Mouse (Mus musculus): Measurements from ENCODE around the gene Zfp688. TPM values are rescaled to one million over a fixed set of nuclear protein-coding genes. Genes with fewer than 3 reads are reported as not detected.

Gene Zfp688
- total and polyA plus RNA-seq, 3 experiments: 8.6 to 18.1 TPM; not detected in 1

DNA sequence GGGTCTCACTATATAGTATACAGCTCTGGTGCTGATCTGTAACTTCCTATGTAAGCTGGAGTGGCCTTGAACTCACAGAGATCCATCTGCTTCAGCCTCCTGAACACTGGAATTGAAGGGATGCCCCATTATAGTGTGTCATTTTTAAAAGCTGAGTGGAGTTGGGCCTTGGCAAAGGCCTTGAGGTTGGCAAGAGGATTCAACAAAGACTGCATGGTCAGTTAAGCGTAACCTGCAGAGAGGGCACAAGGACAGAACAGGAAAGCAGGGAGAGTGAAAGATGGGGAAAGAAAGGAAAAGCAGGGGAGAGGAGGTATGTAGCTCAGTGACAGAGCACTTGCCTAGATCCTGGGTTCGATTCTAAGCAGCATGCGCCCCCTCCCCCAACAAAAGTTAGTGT, 3.4 kb upstream of the Zfp688 start:
- H3K9me3 ChIP-seq (replicated peaks; ENCODE audit: insufficient read depth, low read length): no peaks in the 10 kb centered on the region
- H3K27me3 ChIP-seq (ENCODE audit: control insufficient read depth in 1 of 2, insufficient read depth in 2 of 2, low read length in 2 of 2): no peaks in the 10 kb centered on the region
- no peak overlapping the region for H3K27ac ChIP-seq (ENCODE audit: control insufficient read depth, low read depth, low read length)
- peaks cover 0 to 25% of the 10 kb centered on the region in 2 experiments; a peak in 2 of 4 replicates for H3K36me3 ChIP-seq (ENCODE audit: control insufficient read depth in 1 of 2, insufficient read depth in 2 of 2, low read length in 2 of 2)
- no peak for TF ChIP-seq BHLHE40 (IDR thresholded peaks at IDR 0.05; ENCODE audit: borderline replicate concordance, low read depth, low read length)
- TF ChIP-seq HCFC1 (IDR thresholded peaks at IDR 0.05; ENCODE audit: low read depth, low read length): no peak
- TF ChIP-seq SMC3 (IDR thresholded peaks at IDR 0.05; ENCODE audit: low read depth, low read length): no peak
- TF ChIP-seq UBTF (IDR thresholded peaks at IDR 0.05; ENCODE audit: borderline replicate concordance, insufficient read depth, low read depth, low read length): no peak
- no peak for TF ChIP-seq MXI1 (IDR thresholded peaks at IDR 0.05; ENCODE audit: low read depth, low read length)
- no peak for TF ChIP-seq ETS1 (IDR thresholded peaks at IDR 0.05; ENCODE audit: low read depth, low read length)
- peaks cover 7 to 28% of the 10 kb centered on the region in 2 experiments for H3K4me1 ChIP-seq (ENCODE audit: control insufficient read depth in 1 of 2, insufficient read depth in 2 of 2, low read length in 2 of 2)
- H3K79me2 ChIP-seq (ENCODE audit: control insufficient read depth, insufficient read depth, low read length, poor library complexity): peaks cover 4% of the 10 kb centered on the region; the same call in 1 of the 2 replicates
- no peak overlapping the region for H3K4me3 ChIP-seq (ENCODE audit: control insufficient read depth in 1 of 2, insufficient read depth in 1 of 2, low read depth in 2 of 2, low read length in 2 of 2)
- H3K9ac ChIP-seq (ENCODE audit: control insufficient read depth, low read depth, low read length, poor library complexity, severe bottlenecking): no peak overlapping the region
- DNase-seq (ENCODE audit: low read depth, low spot score): no peak

- Histone ChIP-seq H3K27me3 (ENCODE audit: control insufficient read depth in 1 of 2, insufficient read depth in 2 of 2, low read length in 2 of 2) (no peaks in the 10 kb centered on the region), H3K79me2 (ENCODE audit: control insufficient read depth, insufficient read depth, low read length, poor library complexity) (peaks cover 4% of the 10 kb centered on the region; the same call in 1 of the 2 replicates), H3K4me3 (ENCODE audit: control insufficient read depth in 1 of 2, insufficient read depth in 1 of 2, low read depth in 2 of 2, low read length in 2 of 2) (peak overlapping the region; percentile 69 to 98), H3K27ac (ENCODE audit: control insufficient read depth, low read depth, low read length) (peak overlapping the region; percentile 29), H3K9me3 (replicated peaks; ENCODE audit: insufficient read depth, low read length) (no peaks in the 10 kb centered on the region), H3K36me3 (ENCODE audit: control insufficient read depth in 1 of 2, insufficient read depth in 2 of 2, low read length in 2 of 2) (peaks cover 0 to 26% of the 10 kb centered on the region in 2 experiments; a peak in 2 of 4 replicates), H3K9ac (ENCODE audit: control insufficient read depth, low read depth, low read length, poor library complexity, severe bottlenecking) (peak overlapping the region; percentile 57), H3K4me1 (ENCODE audit: control insufficient read depth in 1 of 2, insufficient read depth in 2 of 2, low read length in 2 of 2) (peaks cover 7 to 28% of the 10 kb centered on the region in 2 experiments)
- DNase-seq (ENCODE audit: low read depth, low spot score): peak; percentile 66
- TF ChIP-seq NRF1 (IDR thresholded peaks at IDR 0.05; ENCODE audit: insufficient read depth, low read depth, low read length, poor library complexity, severe bottlenecking) (0 out of 2 replicates have a peak, but pooled peaks have one; percentile 18), TAL1 (IDR thresholded peaks at IDR 0.05; ENCODE audit: low read length) (no peak), GATA1 (IDR thresholded peaks at IDR 0.05; ENCODE audit: low read depth, low read length) (no peak), RCOR1 (IDR thresholded peaks at IDR 0.05; ENCODE audit: low read depth, low read length) (no peak)
These were observed 379 bp upstream of the Zfp688 start for GRCm38 (mm10) chr7:127422247-127422646.

DNA sequence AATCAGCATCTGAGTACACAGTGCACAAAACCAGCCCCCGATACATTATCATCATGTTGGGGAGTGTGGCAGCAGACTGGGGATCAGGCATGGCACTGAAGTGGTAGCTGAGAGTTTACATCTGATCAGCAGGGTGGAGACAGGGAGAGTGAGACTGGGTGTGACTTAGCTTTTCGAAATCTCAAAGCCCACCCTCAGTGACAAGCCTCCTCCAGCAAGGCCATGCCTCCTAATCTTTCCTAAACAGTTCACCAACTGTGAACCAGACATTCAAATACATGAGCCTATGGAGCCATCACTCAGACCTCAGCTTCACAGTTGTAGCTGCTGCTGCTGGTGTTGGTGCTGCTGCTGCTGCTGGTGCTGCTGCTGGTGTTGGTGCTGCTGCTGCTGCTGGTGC, 10.4 kb downstream of the Zfp688 start:
- H3K9me3 ChIP-seq (replicated peaks; ENCODE audit: insufficient read depth, low read length): no peaks in the 10 kb centered on the region
- peak; percentile 14 for DNase-seq (ENCODE audit: low read depth, low spot score)
- TF ChIP-seq POLR2AphosphoS5 (IDR thresholded peaks at IDR 0.05; ENCODE audit: borderline replicate concordance, low read depth, low read length) (no peak), HCFC1 (IDR thresholded peaks at IDR 0.05; ENCODE audit: low read depth, low read length) (no peak), KAT2A (conservative IDR thresholded peaks at IDR 0.05; ENCODE audit: low read depth, low read length) (no peak), USF1 (IDR thresholded peaks at IDR 0.05; ENCODE audit: low read depth, low read length) (no peak), BHLHE40 (IDR thresholded peaks at IDR 0.05; ENCODE audit: borderline replicate concordance, low read depth, low read length) (no peak), ETS1 (IDR thresholded peaks at IDR 0.05; ENCODE audit: low read depth, low read length) (no peak), MXI1 (IDR thresholded peaks at IDR 0.05; ENCODE audit: low read depth, low read length) (no peak), ZC3H11A (IDR thresholded peaks at IDR 0.05; ENCODE audit: low read depth, low read length) (no peak), POLR2A (IDR thresholded peaks at IDR 0.05; ENCODE audit: control insufficient read depth in 1 of 2, insufficient read depth in 1 of 2, low read depth in 1 of 2, low read length in 2 of 2, poor library complexity in 1 of 2) (no peak), ELF1 (IDR thresholded peaks at IDR 0.05; ENCODE audit: low read depth, low read length) (no peak), MYC (IDR thresholded peaks at IDR 0.05; ENCODE audit: low read depth, low read length) (no peak), TBP (IDR thresholded peaks at IDR 0.05; ENCODE audit: low read depth, low read length) (no peak), ZNF384 (IDR thresholded peaks at IDR 0.05; ENCODE audit: low read depth, low read length) (no peak), MYB (IDR thresholded peaks at IDR 0.05; ENCODE audit: low read depth, low read length) (no peak), TAL1 (IDR thresholded peaks at IDR 0.05; ENCODE audit: low read length) (no peak), SIN3A (IDR thresholded peaks at IDR 0.05; ENCODE audit: low read length) (no peak), SMC3 (IDR thresholded peaks at IDR 0.05; ENCODE audit: low read depth, low read length) (no peak), ZMIZ1 (IDR thresholded peaks at IDR 0.05; ENCODE audit: low read depth, low read length) (no peak), MAFK (IDR thresholded peaks at IDR 0.05; ENCODE audit: borderline replicate concordance, low read depth, low read length) (no peak), MEF2A (IDR thresholded peaks at IDR 0.05; ENCODE audit: extremely low read depth, insufficient replicate concordance, low read depth, low read length, poor library complexity, severe bottlenecking) (no peak)
- no peak overlapping the region for H3K27ac ChIP-seq (ENCODE audit: control insufficient read depth, low read depth, low read length)
- H3K36me3 ChIP-seq (ENCODE audit: control insufficient read depth in 1 of 2, insufficient read depth in 2 of 2, low read length in 2 of 2): peaks cover 0 to 5% of the 10 kb centered on the region in 2 experiments; a peak in 1 of 4 replicates
- H3K4me3 ChIP-seq (ENCODE audit: control insufficient read depth in 1 of 2, insufficient read depth in 1 of 2, low read depth in 2 of 2, low read length in 2 of 2): no peak overlapping the region
- H3K79me2 ChIP-seq (ENCODE audit: control insufficient read depth, insufficient read depth, low read length, poor library complexity): no peaks in the 10 kb centered on the region
- H3K9ac ChIP-seq (ENCODE audit: control insufficient read depth, low read depth, low read length, poor library complexity, severe bottlenecking): no peak overlapping the region
- H3K4me1 ChIP-seq (ENCODE audit: control insufficient read depth in 1 of 2, insufficient read depth in 2 of 2, low read length in 2 of 2): peaks cover 3 to 6% of the 10 kb centered on the region in 2 experiments; a peak in 3 of 4 replicates
- no peaks in the 10 kb centered on the region for H3K27me3 ChIP-seq (ENCODE audit: control insufficient read depth in 1 of 2, insufficient read depth in 2 of 2, low read length in 2 of 2)
